Mouse (Mus musculus) liver, embryonic 14.5 days (tissue): ENCODE measurements around the gene Kcnk2. TPM values are rescaled to one million over a fixed set of nuclear protein-coding genes. Genes with fewer than 3 reads are reported as not detected.

ENCODE experiments used
- ATAC-seq: fragments of 200-750 bp; cut with Nextera tagmentation; 2 replicates; pipeline ENCODE4 v1.8.0; 2017; ENCODE audit warnings: moderate number of reproducible peaks, mild to moderate bottlenecking, moderate library complexity; ENCODE audit not compliant: insufficient read depth
- DNase-seq, 3 experiments: peaks; one replicate each; pipeline ENCODE4 v3.0.0-alpha.2; 2012 to 2013; ENCODE audit warnings: low read depth in 3 of 3, low spot score in 3 of 3
- H3K27ac ChIP-seq: fragments of 300-500 bp; sonication (generic); 2 replicates; pipeline ENCODE4 v1.5.1; 2014; ENCODE audit warnings: moderate library complexity, mild to moderate bottlenecking, control low read depth, inconsistent platforms
- H3K27me3 ChIP-seq: fragments of 300-500 bp; sonication (generic); 2 replicates; pipeline ENCODE4 v1.6.1; 2014; ENCODE audit warnings: mild to moderate bottlenecking, low read length, moderate library complexity; ENCODE audit not compliant: control insufficient read depth, insufficient read depth
- H3K36me3 ChIP-seq: fragments of 300-500 bp; sonication (generic); replicated peaks from 2 replicates; pipeline ENCODE4 v1.6.1; 2014; ENCODE audit warnings: low read depth; ENCODE audit not compliant: control insufficient read depth, insufficient read depth
- H3K4me1 ChIP-seq, 2 experiments: fragments of 200-500 bp in 1 of 2; fragments of 300-500 bp in 1 of 2; sonication (generic) in 1 of 2; replicated peaks; 2 replicates each; pipeline ENCODE4 v1.6.1; 2012 to 2014; ENCODE audit warnings: antibody characterized with exemption in 1 of 2, inconsistent platforms in 1 of 2, low read length in 1 of 2; ENCODE audit not compliant: control insufficient read depth in 2 of 2, insufficient read depth in 2 of 2
- H3K4me2 ChIP-seq: fragments of 300-500 bp; sonication (generic); 2 replicates; pipeline ENCODE4 v1.6.1; 2014; ENCODE audit warnings: low read depth, mild to moderate bottlenecking, control low read depth, moderate library complexity
- H3K4me3 ChIP-seq, 2 experiments: fragments of 200-500 bp in 1 of 2; fragments of 300-500 bp in 1 of 2; sonication (generic) in 1 of 2; 2 replicates each; pipeline ENCODE4 v1.5.1; 2012 to 2014; ENCODE audit warnings: low read depth in 2 of 2, low read length in 2 of 2, mild to moderate bottlenecking in 2 of 2, control low read depth in 1 of 2, inconsistent platforms in 1 of 2, moderate library complexity in 1 of 2; ENCODE audit not compliant: insufficient read depth in 1 of 2
- H3K9ac ChIP-seq: fragments of 300-500 bp; sonication (generic); replicated peaks from 2 replicates; pipeline ENCODE4 v1.6.1; 2014; ENCODE audit warnings: mild to moderate bottlenecking, control low read depth, moderate library complexity
- H3K9me3 ChIP-seq: fragments of 300-500 bp; sonication (generic); 2 replicates; pipeline ENCODE4 v1.6.1; 2016; ENCODE audit warnings: low read length, mixed read lengths; ENCODE audit not compliant: control insufficient read depth
- CTCF ChIP-seq: IDR thresholded peaks from 2 replicates; pipeline ENCODE4 v1.5.1; 2016; ENCODE audit warnings: antibody characterized with exemption, low read depth, control low read depth
- EP300 ChIP-seq: IDR thresholded peaks from 2 replicates; pipeline ENCODE4 v1.6.1; 2016; ENCODE audit warnings: antibody characterized with exemption, low read depth
- WGBS: fragments of 180-500 bp; shearing (Covaris S2); extraction: QIAGEN DNeasy Blood & Tissue Kit; methylation state at CpG from one replicate; pipeline ENCODE4 v1.1.7; 2014; ENCODE audit not compliant: insufficient replicate concordance; 5-methylcytosine and 5-hydroxymethylcytosine counted together
- polyA plus RNA-seq, 2 experiments: library from polyadenylated mRNA; depleted of rRNA in 1 of 2; stranded (reverse) in 1 of 2; unstranded in 1 of 2; fragments of >200 nt; fragmentation: Nextera tagmentation in 1 of 2; extraction: Ambion mirVana in 1 of 2; gene quantifications; 2 replicates each; pipeline versions ENCODE4 v1.2.1 to v1.2.3; 2012 to 2014

Kcnk2 gene
- polyA plus RNA-seq, 2 experiments, result 0.02 to 0.06 TPM

GRCm38 (mm10) chr1:189227479-189227878 lies 174.6 kb downstream of the Kcnk2 start:
- TF ChIP-seq EP300 (no peak), CTCF (no peak)
- ATAC-seq (no peak), DNase-seq (no peak)
- no peak overlapping the region for H3K4me3 ChIP-seq
- H3K4me2 ChIP-seq, result no peak overlapping the region
- no peaks in the 10 kb centered on the region for H3K27me3 ChIP-seq
- H3K4me1 ChIP-seq, result no peaks in the 10 kb centered on the region
- H3K9me3 ChIP-seq, result no peaks in the 10 kb centered on the region
- H3K9ac ChIP-seq, result no peak overlapping the region
- no peaks in the 10 kb centered on the region for H3K36me3 ChIP-seq
- WGBS, result 67% methylated on average over 4 of the region's 4 CpGs
- no peak overlapping the region for H3K27ac ChIP-seq

- Histone ChIP-seq H3K9me3 (no peaks in the 10 kb centered on the region), H3K36me3 (no peaks in the 10 kb centered on the region), H3K27ac (no peak overlapping the region), H3K4me1 (no peaks in the 10 kb centered on the region), H3K4me2 (no peak overlapping the region), H3K4me3 (no peak overlapping the region), H3K27me3 (no peaks in the 10 kb centered on the region), H3K9ac (no peak overlapping the region)
- no peak for DNase-seq
- no peak for ATAC-seq
- 72% methylated on average over 10 of the region's 10 CpGs for WGBS
- TF ChIP-seq EP300 (no peak), CTCF (no peak)
These were observed 183.0 kb downstream of the Kcnk2 start for GRCm38 (mm10) chr1:189219051-189219450.

GRCm38 (mm10) chr1:189217751-189218564 lies 184.1 kb downstream of the Kcnk2 start:
- Histone ChIP-seq H3K9ac (no peak overlapping the region), H3K4me3 (no peak overlapping the region), H3K27ac (no peak overlapping the region), H3K27me3 (no peaks in the 10 kb centered on the region), H3K4me1 (no peaks in the 10 kb centered on the region), H3K9me3 (no peaks in the 10 kb centered on the region), H3K36me3 (no peaks in the 10 kb centered on the region), H3K4me2 (no peak overlapping the region)
- 62% methylated on average over 11 of the region's 11 CpGs for WGBS
- TF ChIP-seq CTCF (no peak), EP300 (no peak)
- DNase-seq (no peak), ATAC-seq (no peak)

GRCm38 (mm10) chr1:189215131-189215530 lies 186.9 kb downstream of the Kcnk2 start:
- Histone ChIP-seq H3K4me2 (no peak overlapping the region), H3K9ac (no peak overlapping the region), H3K4me1 (no peaks in the 10 kb centered on the region), H3K4me3 (no peak overlapping the region), H3K9me3 (no peaks in the 10 kb centered on the region), H3K36me3 (no peaks in the 10 kb centered on the region), H3K27ac (no peak overlapping the region), H3K27me3 (no peaks in the 10 kb centered on the region)
- 38% methylated on average over 9 of the region's 9 CpGs for WGBS
- ATAC-seq, result no peak
- no peak for TF ChIP-seq CTCF
- TF ChIP-seq EP300, result no peak
- no peak for DNase-seq

GRCm38 (mm10) chr1:189214477-189214876 lies 187.6 kb downstream of the Kcnk2 start:
- Histone ChIP-seq H3K4me3 (no peak overlapping the region), H3K9me3 (no peaks in the 10 kb centered on the region), H3K36me3 (no peaks in the 10 kb centered on the region), H3K4me2 (no peak overlapping the region), H3K27me3 (no peaks in the 10 kb centered on the region), H3K4me1 (no peaks in the 10 kb centered on the region), H3K27ac (no peak overlapping the region), H3K9ac (no peak overlapping the region)
- ATAC-seq (no peak), DNase-seq (no peak)
- TF ChIP-seq CTCF, result no peak
- no peak for TF ChIP-seq EP300
- 76% methylated on average over 3 of the region's 3 CpGs for WGBS
